Mouse (Mus musculus): Measurements from ENCODE around the gene Gbgt1.
A peak's percentile ranks its signal among the peaks of the same experiment; 100 is the strongest.
"Not testable (repeated sequence)": the region's sequence is repeated elsewhere in the genome, so short reads cannot be mapped to it uniquely, and the experiment has no call there.

Gbgt1 gene

DNA sequence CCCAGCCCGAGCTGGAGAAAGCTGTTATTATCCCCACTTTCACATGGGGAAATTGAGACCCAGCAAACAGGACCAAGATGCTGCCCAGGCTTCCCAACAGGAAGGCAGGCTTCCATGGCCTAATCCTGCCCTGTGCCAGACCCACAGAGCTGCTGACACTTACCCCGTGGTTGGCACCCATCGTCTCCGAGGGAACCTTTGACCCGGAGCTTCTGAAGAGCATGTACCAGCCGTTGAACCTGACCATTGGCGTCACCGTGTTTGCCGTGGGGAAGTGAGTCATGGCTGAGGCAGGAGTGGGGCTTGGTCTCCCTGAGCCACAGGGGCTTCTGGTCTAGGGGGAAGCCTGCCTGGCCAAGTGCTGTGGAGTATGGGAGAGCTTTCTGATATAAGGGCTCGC is 6.3 kb downstream of the Gbgt1 start:
- DNase-seq (ENCODE audit: low spot score), result no peak

- no peak for DNase-seq (ENCODE audit: low spot score)
Observed at GRCm38 (mm10) chr2:28504676-28505075, 8.0 kb downstream of the Gbgt1 start.

DNA sequence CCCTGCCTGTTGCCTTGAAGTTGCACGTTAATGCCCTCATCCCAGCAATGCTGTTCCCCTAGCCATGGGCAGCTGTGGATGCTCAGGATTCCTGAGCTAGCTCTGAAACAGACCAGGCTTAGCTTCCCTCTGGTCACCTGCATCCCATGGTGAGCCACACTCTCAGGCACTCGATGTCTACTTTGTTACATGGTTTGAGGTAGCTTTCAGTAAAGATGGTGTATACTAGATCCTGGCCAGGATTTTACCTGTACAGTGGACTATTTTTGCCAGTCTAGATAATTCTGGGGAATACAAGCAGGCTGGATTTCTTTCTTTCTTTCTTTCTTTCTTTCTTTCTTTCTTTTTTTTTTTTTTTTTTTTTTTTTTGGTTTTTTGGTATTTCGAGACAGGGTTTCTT is 9.1 kb downstream of the Gbgt1 start, which contains the start of gene Gm10134:
Gene Gm10134, plus strand, starts transcription at position 301 of the 400 bp plus-strand sequence.
- DNase-seq (ENCODE audit: low spot score), result no peak

DNA sequence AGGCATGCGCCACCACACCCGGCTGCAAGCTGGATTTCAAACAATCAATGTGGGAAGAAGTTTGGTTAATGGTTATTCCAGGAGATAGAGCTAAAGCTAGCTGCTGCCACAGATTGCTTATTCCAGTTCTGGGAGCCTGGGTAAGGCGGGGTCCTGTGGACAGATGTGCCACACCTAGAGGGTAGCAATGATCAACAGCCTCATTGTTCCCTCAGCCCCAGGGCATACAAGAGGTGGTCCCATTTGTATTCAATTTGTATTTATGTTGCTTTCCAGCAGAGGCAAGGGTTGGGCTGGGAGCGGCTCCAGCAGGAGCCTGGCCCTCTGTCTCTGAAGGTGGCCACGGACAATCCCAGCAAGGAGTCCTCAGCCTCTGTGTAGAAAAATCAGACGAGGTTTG is 9.6 kb downstream of the Gbgt1 start:
- DNase-seq (ENCODE audit: low spot score), result no peak

GRCm38 (mm10) chr2:28511600-28511999 is 14.9 kb downstream of the Gbgt1 start:
- not testable (repeated sequence) for DNase-seq (ENCODE audit: low spot score)

- DNase-seq (ENCODE audit: low spot score), result peak; percentile 72
Observed at GRCm38 (mm10) chr2:28512798-28513401, 16.2 kb downstream of the Gbgt1 start, which contains the start of gene Ralgds. Gene Ralgds, plus strand, starts transcription at chr2:28513125.

DNA sequence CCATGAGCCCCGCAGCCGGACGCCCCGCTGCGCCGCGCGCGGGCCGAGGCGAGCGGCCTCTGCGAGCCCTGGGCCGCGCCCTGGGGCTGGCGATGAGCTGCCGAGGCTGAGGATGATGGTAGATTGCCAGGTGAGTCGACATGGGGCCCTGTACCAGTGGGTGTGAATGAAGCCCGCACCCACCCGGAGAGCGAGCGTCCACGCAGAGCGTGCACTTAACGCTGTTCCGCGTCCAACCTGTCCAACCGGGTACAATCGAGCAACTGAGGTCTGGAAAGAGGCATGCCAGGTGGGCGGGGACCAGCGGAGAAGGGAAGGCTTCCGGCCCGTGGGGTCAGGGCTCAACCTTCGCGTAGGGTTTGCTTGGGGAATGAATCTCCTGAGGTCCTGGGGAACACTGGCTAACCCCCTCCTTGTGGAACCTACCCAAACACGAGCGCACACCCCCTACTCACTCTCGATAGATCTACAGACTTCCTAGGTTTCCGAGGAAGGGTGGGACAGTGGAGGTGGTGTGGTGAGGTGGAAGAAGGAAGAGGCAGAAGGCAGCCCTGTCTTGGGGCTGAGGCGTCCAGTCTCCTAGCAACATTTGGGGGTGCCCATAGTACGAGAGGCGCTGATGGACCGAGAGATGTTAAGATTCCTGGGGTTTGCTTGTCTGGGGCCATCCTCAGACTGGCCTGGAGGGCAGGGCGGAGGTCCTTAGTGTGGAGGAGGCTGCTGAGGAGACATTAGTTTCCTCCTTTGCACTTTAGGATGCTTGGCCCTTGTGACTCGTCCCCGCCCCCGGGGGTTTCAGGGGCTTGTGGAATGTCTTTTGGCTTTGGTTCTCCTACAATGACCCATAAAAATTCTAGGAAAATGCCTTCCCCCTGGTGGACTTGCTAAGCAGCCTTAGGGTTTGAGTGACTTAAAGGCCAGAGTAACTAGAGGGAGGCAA is 17.0 kb downstream of the Gbgt1 start:
- peak; percentile 59 for DNase-seq (ENCODE audit: low spot score)

GRCm38 (mm10) chr2:28514489-28514888 is 17.8 kb downstream of the Gbgt1 start:
- DNase-seq (ENCODE audit: low spot score), result peak; percentile 77

DNA sequence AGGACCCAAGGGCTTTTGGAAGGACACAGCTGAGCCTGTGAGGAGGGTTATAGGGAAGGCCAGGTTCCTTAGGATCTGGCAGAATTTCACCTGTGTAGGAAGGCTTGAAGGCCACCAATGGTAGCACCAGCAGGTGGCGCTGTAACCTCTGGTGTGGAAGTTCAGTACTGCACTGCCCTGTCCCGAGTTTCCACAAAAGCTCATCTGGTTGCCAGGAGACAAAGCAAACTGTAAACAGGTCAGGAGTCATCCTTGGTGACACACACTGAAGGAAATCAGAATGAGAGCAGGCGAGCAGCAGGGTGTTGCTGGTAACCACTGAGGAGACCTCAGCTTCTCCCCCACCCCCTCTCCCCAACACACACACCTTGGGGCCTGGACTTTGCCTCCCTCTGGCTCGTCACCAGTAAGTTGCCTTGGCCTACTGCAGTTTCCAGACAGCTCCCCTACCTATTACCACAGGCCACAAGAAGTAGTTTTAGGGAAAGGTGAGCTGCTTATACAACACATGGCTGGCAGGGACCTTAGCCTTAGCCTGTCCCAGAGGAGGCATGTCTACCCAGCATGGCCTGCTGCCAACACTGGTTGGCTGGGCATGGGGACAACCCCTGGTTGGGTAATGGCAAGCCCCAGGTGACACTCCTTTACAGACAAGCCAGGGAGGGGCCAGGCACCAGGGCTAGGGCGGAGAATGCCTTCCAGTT is 20.7 kb downstream of the Gbgt1 start:
- peak; percentile 85 for DNase-seq (ENCODE audit: low spot score)

DNA sequence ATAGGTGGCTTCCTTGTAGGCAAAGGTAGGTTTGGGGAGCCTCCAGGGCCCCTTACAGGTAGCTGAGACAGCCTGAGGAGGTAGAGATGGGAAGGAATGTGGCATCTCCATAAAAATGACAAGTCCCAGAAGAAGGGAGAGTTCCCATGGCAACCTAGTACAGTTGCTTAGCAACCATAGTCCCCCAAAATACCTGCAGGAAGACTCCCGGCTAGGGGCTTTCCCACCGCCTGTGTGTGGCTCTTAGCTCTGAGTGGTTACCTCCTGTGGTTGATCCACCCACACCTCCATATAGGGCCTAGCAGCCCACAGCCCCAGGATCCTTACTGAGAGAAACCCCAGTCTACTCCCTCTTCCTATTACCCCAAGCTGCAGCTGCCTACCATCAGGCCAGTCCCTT is 21.5 kb downstream of the Gbgt1 start:
- no peak for DNase-seq (ENCODE audit: low spot score)

DNA sequence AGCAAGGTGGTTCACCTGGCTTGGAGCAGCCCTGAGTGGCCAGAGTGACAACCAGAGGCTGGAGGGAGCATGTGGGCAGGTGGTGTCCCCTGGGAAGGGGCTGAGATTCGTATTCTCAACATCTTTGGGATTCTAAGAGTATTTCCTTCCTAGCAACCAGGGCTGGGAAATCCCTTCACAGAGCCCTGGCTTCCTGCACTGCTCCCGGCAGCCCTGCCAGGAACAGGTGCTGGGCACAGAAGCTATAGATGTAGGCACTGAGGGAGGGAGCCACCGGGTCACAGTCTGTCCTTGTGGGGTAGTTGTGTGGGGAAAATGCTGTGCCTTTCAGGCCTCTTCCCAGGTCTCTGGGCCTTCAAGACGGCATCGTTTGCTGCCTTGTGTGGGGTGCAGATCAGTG is 23.9 kb downstream of the Gbgt1 start:
- DNase-seq (ENCODE audit: low spot score), result no peak

- DNase-seq (ENCODE audit: low spot score), result no peak
Observed at GRCm38 (mm10) chr2:28521571-28522151, 25.0 kb downstream of the Gbgt1 start.

- DNase-seq (ENCODE audit: low spot score), result no peak
Observed at GRCm38 (mm10) chr2:28522166-28522565, 25.5 kb downstream of the Gbgt1 start.

DNA sequence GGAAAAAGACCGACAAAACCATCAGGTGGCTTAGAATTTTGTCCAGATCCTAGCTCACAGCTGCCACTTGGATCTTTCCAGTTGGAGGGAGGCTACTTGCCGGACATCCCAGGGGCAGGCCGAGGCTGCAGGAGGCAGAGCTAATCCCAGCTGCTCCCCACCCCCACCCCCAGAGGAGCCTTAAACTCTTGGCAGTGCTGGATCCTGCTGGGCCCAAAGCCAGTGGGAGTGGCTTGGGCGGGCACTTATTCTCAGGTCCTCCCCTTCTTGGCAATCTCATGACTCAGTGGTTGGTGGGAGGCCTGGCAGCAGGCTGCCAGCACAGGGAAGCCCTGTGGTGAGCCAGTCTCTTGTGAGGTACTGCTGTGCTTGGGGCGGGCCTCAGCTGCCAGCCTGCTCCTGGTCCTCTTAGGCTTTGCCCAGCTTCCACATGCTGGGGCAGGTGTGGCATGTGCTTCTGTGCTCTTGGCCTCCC is 27.0 kb downstream of the Gbgt1 start:
- no peak for DNase-seq (ENCODE audit: low spot score)

DNA sequence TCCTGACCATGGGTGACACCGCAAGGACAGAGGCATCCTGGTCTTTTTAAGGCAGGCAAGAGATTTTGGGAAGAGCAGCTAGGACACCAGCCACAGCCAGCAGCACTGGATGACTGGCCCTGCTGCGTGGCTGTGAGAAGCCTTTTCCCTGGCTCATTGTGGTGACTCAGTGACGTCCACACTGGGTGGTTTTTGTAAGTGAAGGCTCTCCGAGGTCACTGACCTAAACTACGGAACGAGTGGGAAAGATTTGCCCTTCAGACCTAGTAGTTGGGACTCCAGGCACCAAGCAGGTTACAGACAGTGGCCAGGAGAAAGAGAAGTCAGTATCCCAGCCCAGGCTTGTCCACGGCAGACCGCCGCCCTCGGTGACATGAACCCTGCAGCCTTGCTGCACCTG is 27.7 kb downstream of the Gbgt1 start:
- no peak for DNase-seq (ENCODE audit: low spot score)

DNA sequence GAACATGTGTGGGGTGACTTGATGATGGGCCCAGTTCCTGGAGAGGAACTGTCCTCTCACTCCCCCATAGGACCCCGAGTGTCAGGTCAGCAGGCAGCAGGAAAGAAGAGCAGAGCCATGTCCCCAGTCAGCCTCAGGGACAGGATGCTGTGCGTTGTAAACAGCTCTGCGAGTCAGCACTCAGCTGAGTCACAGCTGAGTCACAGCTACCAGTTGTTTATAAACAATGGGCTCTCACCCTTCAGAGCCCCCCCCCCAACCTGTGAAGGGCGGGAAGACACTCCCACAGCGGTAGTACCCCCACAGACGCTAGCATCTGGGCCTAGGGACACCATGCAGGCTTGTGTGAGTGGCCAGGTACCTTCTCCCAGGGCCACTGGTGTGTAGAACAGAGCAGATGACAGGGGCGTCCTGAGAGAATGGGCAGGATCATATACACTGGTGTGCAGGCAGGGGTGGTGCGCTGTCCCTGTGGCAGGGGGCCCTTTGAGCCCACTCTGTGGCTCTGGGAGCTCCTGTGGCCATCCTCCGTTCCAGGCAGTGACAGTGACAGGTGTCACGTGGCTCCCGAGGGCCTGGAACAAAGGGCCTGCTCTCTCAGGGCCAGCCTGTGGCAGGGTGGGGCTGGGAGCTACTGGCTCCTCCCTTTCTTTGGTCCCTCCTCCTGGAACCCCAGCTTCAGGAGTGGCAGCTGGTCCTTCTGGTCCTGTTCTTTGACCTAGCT is 28.7 kb downstream of the Gbgt1 start:
- DNase-seq (ENCODE audit: low spot score), result peak; percentile 82

DNA sequence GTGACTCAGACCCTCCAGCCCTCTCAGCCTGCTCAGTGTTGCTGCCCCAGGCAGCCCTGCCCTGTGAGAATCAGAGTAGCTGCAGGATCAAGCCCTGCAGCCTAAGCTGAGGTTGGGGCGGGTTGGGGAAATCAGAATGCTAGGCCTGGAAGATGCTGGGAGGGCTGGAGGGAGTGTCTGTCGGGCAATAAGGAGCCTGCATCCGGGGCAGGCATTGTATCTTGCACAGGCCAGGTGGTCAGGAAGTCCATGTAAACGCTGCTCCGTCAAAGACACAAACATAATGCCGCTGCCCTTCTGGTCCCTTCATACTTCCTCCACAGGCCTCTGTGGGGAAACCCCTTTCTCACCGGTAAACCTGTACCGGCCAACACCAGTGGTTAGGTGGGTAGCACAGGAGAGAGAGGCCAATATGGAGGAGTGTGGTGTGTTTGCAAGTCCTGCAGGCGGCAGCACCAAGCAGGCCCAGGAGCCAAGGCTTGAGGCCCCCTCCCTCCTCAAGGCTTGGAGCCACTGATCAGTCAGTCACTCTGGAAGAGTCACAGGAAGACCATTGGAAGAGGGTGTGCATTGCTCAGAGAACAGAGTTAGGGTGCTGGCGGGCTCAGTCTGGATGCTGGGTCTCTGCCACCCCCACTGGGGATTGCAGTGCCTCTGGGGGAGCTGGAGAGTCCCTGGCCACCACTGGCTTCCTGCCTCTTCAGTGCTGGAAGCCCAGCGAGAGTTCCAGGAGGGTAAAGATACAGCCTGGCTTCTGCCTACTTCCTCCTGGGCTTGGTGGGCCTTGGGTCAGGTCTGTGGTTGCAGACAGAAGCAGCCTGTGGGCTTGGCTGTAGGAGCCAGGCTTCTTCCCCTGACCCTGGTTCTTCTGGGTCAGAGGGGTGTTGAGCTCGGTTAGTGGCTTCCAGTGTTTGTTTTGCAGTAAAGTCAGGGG is 29.5 kb downstream of the Gbgt1 start:
- DNase-seq (ENCODE audit: low spot score), result no peak

DNA sequence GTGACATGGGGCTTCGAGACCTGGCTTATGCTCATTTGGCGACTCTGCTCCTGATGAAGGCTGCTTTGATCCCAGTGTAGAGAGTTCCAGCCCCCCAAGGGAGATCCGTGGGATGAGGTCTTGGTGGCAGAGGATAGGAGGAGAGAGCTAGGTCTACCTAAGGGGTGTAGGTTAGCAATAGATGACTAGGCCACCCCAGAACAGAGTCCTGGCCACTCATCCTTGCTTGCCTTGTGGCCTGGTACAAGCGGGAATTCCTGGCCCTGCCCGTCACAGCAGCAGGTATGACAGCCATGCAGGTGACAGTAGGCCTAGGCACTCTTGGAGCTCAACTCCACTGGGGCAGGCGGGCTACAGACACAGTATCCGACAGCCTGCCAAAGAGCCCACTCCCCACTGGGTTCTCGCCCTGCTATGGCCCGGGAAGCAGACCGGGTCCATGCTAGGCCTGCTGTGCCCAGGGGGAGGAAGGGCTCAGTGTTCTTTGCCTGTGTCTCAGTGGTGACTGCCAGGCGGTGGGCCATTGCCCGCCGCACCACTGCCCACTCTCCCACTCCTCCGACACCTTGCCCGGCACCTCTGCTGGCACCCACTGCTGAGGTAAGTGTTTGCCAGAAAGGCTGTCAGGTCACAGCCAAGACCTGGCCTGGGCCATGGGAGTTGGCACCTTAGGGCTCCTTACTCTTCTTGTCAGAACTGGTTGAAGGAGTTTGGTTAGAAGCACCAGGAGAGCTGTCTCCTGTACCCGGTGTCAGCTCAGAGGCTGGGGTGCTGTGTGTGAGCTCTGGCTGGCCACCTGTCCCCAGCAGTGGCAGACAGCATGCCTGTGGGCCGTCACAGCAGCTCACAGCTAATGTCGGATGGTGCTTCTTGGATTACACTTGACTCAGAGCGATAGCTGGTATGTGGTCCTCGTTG is 31.0 kb downstream of the Gbgt1 start:
- DNase-seq (ENCODE audit: low spot score), result no peak

DNA sequence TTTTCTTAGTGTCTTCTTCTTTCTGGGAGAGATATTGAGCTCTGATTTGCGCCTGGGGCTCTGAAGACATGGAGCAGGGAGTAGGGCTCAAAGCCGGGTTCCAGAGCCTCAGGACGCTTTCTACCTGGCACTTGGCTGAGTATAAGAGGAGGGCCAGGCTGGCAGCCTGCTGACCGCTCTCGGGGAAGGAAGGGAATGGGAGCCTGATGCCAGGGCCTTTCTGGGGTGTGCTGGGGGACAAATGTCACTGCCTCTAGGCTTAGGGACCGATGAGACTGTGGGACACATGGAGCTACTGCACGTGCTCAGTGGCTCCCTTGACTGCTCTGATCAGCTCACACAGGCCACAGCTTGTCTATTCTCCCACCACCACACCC is 31.7 kb downstream of the Gbgt1 start:
- no peak for DNase-seq (ENCODE audit: low spot score)

Data from yolk sac, embryonic 10.5 days (tissue).